8 mouse cellular contexts compared by ENCODE assay signal in the genomic region with DNA sequence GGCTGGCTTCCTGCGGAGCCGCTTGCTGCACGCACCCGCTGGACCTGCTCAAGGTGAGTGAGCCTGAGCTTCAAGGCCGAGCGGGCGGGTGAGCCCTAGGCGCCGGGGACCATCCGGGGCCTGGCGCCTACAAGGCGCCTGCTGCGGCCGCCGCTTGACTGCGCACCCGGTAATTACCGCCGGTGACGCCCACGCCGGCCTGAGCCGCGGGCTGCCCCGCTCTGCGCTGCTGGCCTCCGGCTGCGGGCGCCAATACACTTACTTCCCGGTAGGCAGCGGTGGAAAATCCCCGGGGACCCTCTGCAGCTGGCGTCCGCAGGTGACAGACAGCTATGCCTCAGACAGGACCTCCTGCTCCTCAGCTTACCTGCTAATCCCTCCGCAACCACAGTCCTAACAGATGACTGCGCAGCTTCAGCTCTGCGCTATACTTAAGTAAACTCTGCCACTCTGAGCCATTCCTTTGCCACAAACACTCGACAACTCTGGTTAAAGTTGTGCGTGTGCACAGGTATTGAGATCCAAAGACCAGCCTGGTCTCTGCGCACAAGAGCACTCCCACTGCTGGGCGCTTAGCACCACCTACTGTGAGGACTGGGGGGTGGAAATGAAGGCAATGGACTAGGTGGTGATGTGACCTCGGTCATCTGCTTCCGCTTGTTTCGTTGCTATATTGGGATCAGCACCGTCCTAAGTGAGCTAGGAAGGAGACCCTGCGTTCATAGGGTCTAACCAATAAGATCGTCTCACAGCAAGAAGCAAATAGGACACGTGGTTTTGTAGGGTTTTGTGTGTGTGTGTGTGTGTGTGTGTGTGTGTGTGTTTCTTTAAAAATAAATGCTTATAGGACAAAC. TPM values are rescaled to one million over a fixed set of nuclear protein-coding genes. Genes with fewer than 3 reads are reported as not detected.
DNase-seq lines count a peak whose midpoint lies in the region; ATAC-seq lines count a peak whose summit lies in the region.

No protein-coding gene starts in this region.

- H3K9me3 ChIP-seq in heart, embryonic 16.5 days (replicated peaks; ENCODE audit: control insufficient read depth, low read length): no peaks in the 10 kb centered on the region
- H3K9me3 ChIP-seq in stomach, embryonic 15.5 days: no peaks in the 10 kb centered on the region

- ATAC-seq in heart, embryonic 16.5 days (replicated peaks; ENCODE audit: extremely low read depth, insufficient read depth, low FRiP score): peak; percentile 50
- peak; percentile 27; the same call in 1 of the 2 replicates for ATAC-seq in megakaryocyte-erythroid progenitor cell, adult 5-6 weeks (replicated peaks; ENCODE audit: low FRiP score, low TSS enrichment, poor library complexity, severe bottlenecking)
- ATAC-seq in stomach, embryonic 15.5 days (ENCODE audit: insufficient read depth, low FRiP score, low read depth): peak; percentile 15; the same call in 1 of the 2 replicates

- DNase-seq in A20 (ENCODE audit: low read depth, low spot score) (peak; percentile 86), ES-CJ7 (ENCODE audit: low read depth, low spot score) (peak; percentile 50)
- peak; percentile 61 for DNase-seq in embryo, embryonic 9.5 days (ENCODE audit: extremely low spot score)
- peak; percentile 58 to 86 for DNase-seq in kidney, postnatal 25 days
- DNase-seq in cerebellum, postnatal 14 days: no peak

- H3K9ac ChIP-seq in heart, embryonic 16.5 days (ENCODE audit: low read length): peak overlapping the region; percentile 83
- peak overlapping the region; percentile 90 for H3K9ac ChIP-seq in stomach, embryonic 15.5 days

- H3K4me3 ChIP-seq in heart, embryonic 16.5 days (ENCODE audit: low read length): peak overlapping the region; percentile 83
- H3K4me3 ChIP-seq in stomach, embryonic 15.5 days (replicated peaks): peak overlapping the region; percentile 96

- H3K27me3 ChIP-seq in heart, embryonic 16.5 days (ENCODE audit: control insufficient read depth, insufficient read depth, low read length): no peaks in the 10 kb centered on the region
- no peaks in the 10 kb centered on the region for H3K27me3 ChIP-seq in stomach, embryonic 15.5 days (replicated peaks)

- H3K36me3 ChIP-seq in heart, embryonic 16.5 days (ENCODE audit: control insufficient read depth, insufficient read depth): peaks cover 29% of the 10 kb centered on the region
- peaks cover 39% of the 10 kb centered on the region for H3K36me3 ChIP-seq in stomach, embryonic 15.5 days

- H3K4me2 ChIP-seq in heart, embryonic 16.5 days (ENCODE audit: low read depth, low read length): peak overlapping the region; percentile 89
- peak overlapping the region; percentile 96 for H3K4me2 ChIP-seq in stomach, embryonic 15.5 days

- under 1% methylated on average over 48 of the region's 48 CpGs for WGBS in heart, embryonic 16.5 days
- under 1% methylated on average over 48 of the region's 48 CpGs for WGBS in stomach, embryonic 15.5 days

- H3K27ac ChIP-seq in heart, embryonic 16.5 days (ENCODE audit: low read length): peak overlapping the region; percentile 82
- peak overlapping the region; percentile 90 for H3K27ac ChIP-seq in stomach, embryonic 15.5 days

- H3K4me1 ChIP-seq in heart, embryonic 16.5 days (ENCODE audit: control insufficient read depth, insufficient read depth, low read length): peaks cover 24% of the 10 kb centered on the region
- peaks cover 33% of the 10 kb centered on the region for H3K4me1 ChIP-seq in stomach, embryonic 15.5 days

RNA-seq across cellular contexts. Expression of a gene that starts 0.6 kb away (rescaled TPM):
- polyA plus RNA-seq in heart, embryonic 16.5 days (2015; fragmentation: Nextera tagmentation; extraction: Ambion mirVana): 39.6 and 43.9 TPM in 2 replicates
- 16.9 and 27.2 TPM in 2 replicates for total RNA-seq in megakaryocyte-erythroid progenitor cell, adult 5-6 weeks (2014; fragmentation: Nextera tagmentation)
- total RNA-seq in megakaryocyte-erythroid progenitor cell, adult 5-6 weeks (2017): 17.6 and 18.8 TPM in 2 replicates
- polyA plus RNA-seq in stomach, embryonic 15.5 days (2015; fragmentation: Nextera tagmentation; extraction: Ambion mirVana): 70.7 and 71.4 TPM in 2 replicates

RNA-seq across cellular contexts. Expression of a gene that starts 7.8 kb away (rescaled TPM):
- polyA plus RNA-seq in heart, embryonic 16.5 days (2015; fragmentation: Nextera tagmentation; extraction: Ambion mirVana): 247 and 252 TPM in 2 replicates
- total RNA-seq in megakaryocyte-erythroid progenitor cell, adult 5-6 weeks (2014; fragmentation: Nextera tagmentation): 165 and 221 TPM in 2 replicates
- 151 and 192 TPM in 2 replicates for total RNA-seq in megakaryocyte-erythroid progenitor cell, adult 5-6 weeks (2017)
- polyA plus RNA-seq in stomach, embryonic 15.5 days (2015; fragmentation: Nextera tagmentation; extraction: Ambion mirVana): 157 and 168 TPM in 2 replicates

RNA-seq across cellular contexts. Expression of a gene that starts 24.8 kb away (rescaled TPM):
- polyA plus RNA-seq in heart, embryonic 16.5 days (2015; fragmentation: Nextera tagmentation; extraction: Ambion mirVana): 33.6 and 34.2 TPM in 2 replicates
- total RNA-seq in megakaryocyte-erythroid progenitor cell, adult 5-6 weeks (2014; fragmentation: Nextera tagmentation): 11.2 and 14.7 TPM in 2 replicates
- 8.8 and 21.9 TPM in 2 replicates for total RNA-seq in megakaryocyte-erythroid progenitor cell, adult 5-6 weeks (2017)
- 40.0 and 42.7 TPM in 2 replicates for polyA plus RNA-seq in stomach, embryonic 15.5 days (2015; fragmentation: Nextera tagmentation; extraction: Ambion mirVana)

RNA-seq across cellular contexts. Expression of a gene that starts 34.3 kb away (rescaled TPM):
- polyA plus RNA-seq in heart, embryonic 16.5 days (2015; fragmentation: Nextera tagmentation; extraction: Ambion mirVana): 25.4 and 27.4 TPM in 2 replicates
- 36.1 and 67.6 TPM in 2 replicates for total RNA-seq in megakaryocyte-erythroid progenitor cell, adult 5-6 weeks (2014; fragmentation: Nextera tagmentation)
- 70.0 and 99.8 TPM in 2 replicates for total RNA-seq in megakaryocyte-erythroid progenitor cell, adult 5-6 weeks (2017)
- polyA plus RNA-seq in stomach, embryonic 15.5 days (2015; fragmentation: Nextera tagmentation; extraction: Ambion mirVana): 30.5 and 32.2 TPM in 2 replicates

RNA-seq across cellular contexts. Expression of a gene that starts 34.4 kb away (rescaled TPM):
- 23.2 and 23.5 TPM in 2 replicates for polyA plus RNA-seq in heart, embryonic 16.5 days (2015; fragmentation: Nextera tagmentation; extraction: Ambion mirVana)
- 8.0 and 20.5 TPM in 2 replicates for total RNA-seq in megakaryocyte-erythroid progenitor cell, adult 5-6 weeks (2014; fragmentation: Nextera tagmentation)
- 14.0 and 27.9 TPM in 2 replicates for total RNA-seq in megakaryocyte-erythroid progenitor cell, adult 5-6 weeks (2017)
- 15.7 and 16.1 TPM in 2 replicates for polyA plus RNA-seq in stomach, embryonic 15.5 days (2015; fragmentation: Nextera tagmentation; extraction: Ambion mirVana)

Comparison
In these comparisons a context has a peak if more than half of its experiments do, and no peak if none do; other contexts are left out.
1. DNase-seq: peak in A20 (single experiment), ES-CJ7 (single experiment), embryo, embryonic 9.5 days (single experiment) and kidney, postnatal 25 days (2 of 2); none in cerebellum, postnatal 14 days (0 of 2).
2. Peak in every context shown above with its lines, with median percentiles within 50 percentile points of each other: ATAC-seq.